Mouse (Mus musculus) bone marrow macrophage, adult 2 months (primary cell): ENCODE data around the gene Sowaha. TPM values are rescaled to one million over a fixed set of nuclear protein-coding genes. Genes with fewer than 3 reads are reported as not detected.

Source experiments
- H3K27ac ChIP-seq: 2 replicates; pipeline ENCODE4 v1.5.1; 2012; ENCODE audit warnings: low read depth, low read length; ENCODE audit not compliant: insufficient read depth
- H3K4me1 ChIP-seq: 2 replicates; pipeline ENCODE4 v1.6.1; 2012; ENCODE audit warnings: low read length; ENCODE audit not compliant: control insufficient read depth, insufficient read depth
- H3K4me3 ChIP-seq: 2 replicates; pipeline ENCODE4 v1.5.1; 2012; ENCODE audit warnings: mild to moderate bottlenecking, low read length, moderate library complexity; ENCODE audit not compliant: insufficient read depth
- CTCF ChIP-seq: IDR thresholded peaks from 2 replicates; pipeline ENCODE4 v1.5.1; 2012; ENCODE audit warnings: low read depth, mild to moderate bottlenecking, low read length, moderate library complexity
- POLR2A ChIP-seq: IDR thresholded peaks from 2 replicates; pipeline ENCODE4 v1.6.1; 2012; ENCODE audit warnings: mild to moderate bottlenecking, low read depth, low read length, borderline replicate concordance
- polyA plus RNA-seq: library from polyadenylated mRNA; stranded (reverse); fragments of >200 nt; gene quantifications from 2 replicates; pipeline ENCODE4 v1.2.4, GENCODE M21; 2012; ENCODE audit not compliant: missing spikeins, insufficient read depth, insufficient read length

Sowaha gene
- polyA plus RNA-seq = not detected in 2 replicates

- TF ChIP-seq POLR2A = no peak
- no peak for TF ChIP-seq CTCF
- no peak within 1 kb of the TSS for H3K27ac ChIP-seq
- H3K4me1 ChIP-seq = no peaks in the 10 kb centered on the region
- H3K4me3 ChIP-seq = peak within 1 kb of the TSS; percentile 57
Measured at GRCm38 (mm10) chr11:53479783-53480301, at the start of gene Sowaha, which contains the start of gene Gm9945. Sowaha (minus strand) TSS chr11:53480274. Gm9945 (plus strand) TSS chr11:53480166.

GRCm38 (mm10) chr11:53529253-53529557 lies 49.1 kb upstream of the Sowaha start:
- H3K4me1 ChIP-seq = peaks cover 31% of the 10 kb centered on the region
- no peak overlapping the region for H3K27ac ChIP-seq
- H3K4me3 ChIP-seq = no peak overlapping the region

GRCm38 (mm10) chr11:53528397-53529252 lies 48.6 kb upstream of the Sowaha start:
- H3K4me3 ChIP-seq = no peak overlapping the region
- peaks cover 31% of the 10 kb centered on the region for H3K4me1 ChIP-seq
- TF ChIP-seq CTCF (no peak), POLR2A (no peak)
- no peak overlapping the region for H3K27ac ChIP-seq

More at GRCm38 (mm10) chr11:53529253-53529557, 49.1 kb upstream of the Sowaha start:
- TF ChIP-seq POLR2A = no peak

- TF ChIP-seq POLR2A (no peak), CTCF (no peak)
- peaks cover 23% of the 10 kb centered on the region for H3K4me1 ChIP-seq
- H3K27ac ChIP-seq = no peak overlapping the region
- H3K4me3 ChIP-seq = no peak overlapping the region
Measured at GRCm38 (mm10) chr11:53525461-53525860, 45.4 kb upstream of the Sowaha start.

- no peak overlapping the region for H3K4me3 ChIP-seq
- peaks cover 23% of the 10 kb centered on the region for H3K4me1 ChIP-seq
- no peak overlapping the region for H3K27ac ChIP-seq
- TF ChIP-seq CTCF (peak; percentile 60), POLR2A (no peak)
Measured at GRCm38 (mm10) chr11:53524905-53525304, 44.8 kb upstream of the Sowaha start.

- Histone ChIP-seq H3K4me3 (no peak overlapping the region), H3K4me1 (peaks cover 18% of the 10 kb centered on the region)
- TF ChIP-seq CTCF (no peak), POLR2A (no peak)
Measured at GRCm38 (mm10) chr11:53523545-53524405, 43.7 kb upstream of the Sowaha start.

GRCm38 (mm10) chr11:53522930-53523329 lies 42.9 kb upstream of the Sowaha start:
- TF ChIP-seq POLR2A (no peak), CTCF (no peak)
- H3K4me3 ChIP-seq = no peak overlapping the region
- H3K27ac ChIP-seq = no peak overlapping the region
- H3K4me1 ChIP-seq = peaks cover 10% of the 10 kb centered on the region

More at GRCm38 (mm10) chr11:53523545-53524405, 43.7 kb upstream of the Sowaha start:
- H3K27ac ChIP-seq = no peak overlapping the region

- Histone ChIP-seq H3K4me3 (no peak overlapping the region), H3K4me1 (peaks cover 10% of the 10 kb centered on the region), H3K27ac (no peak overlapping the region)
- TF ChIP-seq POLR2A (no peak), CTCF (no peak)
Measured at GRCm38 (mm10) chr11:53522362-53522761, 42.3 kb upstream of the Sowaha start.

- Histone ChIP-seq H3K4me3 (no peak overlapping the region), H3K4me1 (peaks cover 13% of the 10 kb centered on the region)
- TF ChIP-seq CTCF (no peak), POLR2A (no peak)
Measured at GRCm38 (mm10) chr11:53521821-53522131, 41.7 kb upstream of the Sowaha start.

More at GRCm38 (mm10) chr11:53521821-53522131, 41.7 kb upstream of the Sowaha start:
- no peak overlapping the region for H3K27ac ChIP-seq
